Mouse (Mus musculus): ENCODE results near the gene Pih1d2. TPM values are rescaled to one million over a fixed set of nuclear protein-coding genes. Genes with fewer than 3 reads are reported as not detected.

Gene Pih1d2
- total RNA-seq, 2 experiments from 2014 or later: 3.3 to 4.2 TPM

Other genes with a start within 250 kb of the Pih1d2 start
- gene Plet1, start 122.8 kb upstream of the Pih1d2 start, total RNA-seq (2021): under 1 TPM in 1 of 2 experiments, not detected in 1; 0.21 TPM
- 10 to 100 TPM; 27.6 to 29.8 TPM for gene Pts, start 88.6 kb upstream of the Pih1d2 start, total RNA-seq (2021)
- 10 to 100 TPM; 27.1 to 29.8 TPM for gene Il18, start 62.5 kb upstream of the Pih1d2 start, total RNA-seq (2021)
- 1 to 10 TPM; 3.4 to 3.8 TPM for gene Bco2, start 62.1 kb upstream of the Pih1d2 start, total RNA-seq (2021)
- not detected for gene Tex12, start 56.0 kb upstream of the Pih1d2 start, total RNA-seq (2021)
- gene Sdhd, start 13.5 kb upstream of the Pih1d2 start, total RNA-seq (2021): 100 to 1,000 TPM; 111 TPM
- 100 to 1,000 TPM; 247 to 254 TPM for gene Timm8b, start 13.4 kb upstream of the Pih1d2 start, total RNA-seq (2021)
- gene Nkapd1, start 143 bp downstream of the Pih1d2 start, total RNA-seq (2021): 10 to 100 TPM; 22.5 to 26.5 TPM
- 100 to 1,000 TPM; 115 to 117 TPM for gene Dlat, start 42.5 kb downstream of the Pih1d2 start, total RNA-seq (2021)
- gene Dixdc1, start 122.2 kb downstream of the Pih1d2 start, total RNA-seq (2021): 10 to 100 TPM; 75.4 to 80.8 TPM
- 1 to 10 TPM; 2.1 to 2.8 TPM for gene 2310030G06Rik, start 129.2 kb downstream of the Pih1d2 start, total RNA-seq (2021)
- gene Cryab, start 134.0 kb downstream of the Pih1d2 start, total RNA-seq (2021): 100 to 1,000 TPM; 125 to 140 TPM
- gene Hspb2, start 135.0 kb downstream of the Pih1d2 start, total RNA-seq (2021): 1 to 10 TPM; 1.4 to 1.5 TPM
- 1 to 10 TPM; 4.7 to 6.1 TPM for gene Fdxacb1, start 150.9 kb downstream of the Pih1d2 start, total RNA-seq (2021)
- gene Alg9, start 157.7 kb downstream of the Pih1d2 start, total RNA-seq (2021): 10 to 100 TPM; 25.5 to 26.3 TPM
- 10 to 100 TPM; 32.6 to 34.2 TPM for gene 1110032A03Rik, start 158.2 kb downstream of the Pih1d2 start, total RNA-seq (2021)
- 10 to 100 TPM; 17.6 to 19.1 TPM for gene Ppp2r1b, start 228.0 kb downstream of the Pih1d2 start, total RNA-seq (2021)